Mouse (Mus musculus) left cerebral cortex, postnatal 14 days (tissue): ENCODE data around the gene Enpp6. TPM values are rescaled to one million over a fixed set of nuclear protein-coding genes. Genes with fewer than 3 reads are reported as not detected.

Source experiments
- DNase-seq, 2 experiments: peaks; one replicate each; pipeline ENCODE4 v3.0.0; 2021 to 2022; ENCODE audit warnings: low spot score in 2 of 2, mixed read lengths in 1 of 2
- intact Hi-C: fragments of 180-260 bp; cut with DNase I; formaldehyde crosslinking; loops from one replicate; pipeline ENCODE4 v1.15.1; 2025
- total RNA-seq, 2 experiments: library from RNA; stranded (reverse); gene quantifications; 2 replicates each; pipeline ENCODE4 v1.2.3; 2021

Gene Enpp6
- total RNA-seq, 2 experiments from 2014 or later: 12.1 to 16.3 TPM

- intact Hi-C loops: no loop called here
These were observed 148.9 kb downstream of the Enpp6 start for GRCm38 (mm10) chr8:47135586-47135985.

GRCm38 (mm10) chr8:47136047-47136446 is 149.4 kb downstream of the Enpp6 start:
- intact Hi-C loops: no loop called here
- no peak for DNase-seq

More at GRCm38 (mm10) chr8:47135586-47135985, 148.9 kb downstream of the Enpp6 start:
- DNase-seq: no peak

- peak in 1 of 2 experiments; percentile 32 for DNase-seq
- intact Hi-C loops: no loop called here
These were observed 158.6 kb downstream of the Enpp6 start for GRCm38 (mm10) chr8:47145258-47145657.

Other genes starting within 250 kb of the Enpp6 start
- 10 to 100 TPM; 40.6 to 44.3 TPM for gene Irf2, start 247.2 kb upstream of the Enpp6 start, total RNA-seq